Mouse (Mus musculus) frontal cortex, postnatal 14 days (tissue): ENCODE measurements around the gene Cphx3.
"Not testable (repeated sequence)": the region's sequence is repeated elsewhere in the genome, so short reads cannot be mapped to it uniquely, and the experiment has no call there.

Experiments
- DNase-seq, 2 experiments: peaks; one replicate each; pipeline ENCODE4 v3.0.0; 2022; ENCODE audit warnings: low spot score in 2 of 2

The Cphx3 gene

DNA sequence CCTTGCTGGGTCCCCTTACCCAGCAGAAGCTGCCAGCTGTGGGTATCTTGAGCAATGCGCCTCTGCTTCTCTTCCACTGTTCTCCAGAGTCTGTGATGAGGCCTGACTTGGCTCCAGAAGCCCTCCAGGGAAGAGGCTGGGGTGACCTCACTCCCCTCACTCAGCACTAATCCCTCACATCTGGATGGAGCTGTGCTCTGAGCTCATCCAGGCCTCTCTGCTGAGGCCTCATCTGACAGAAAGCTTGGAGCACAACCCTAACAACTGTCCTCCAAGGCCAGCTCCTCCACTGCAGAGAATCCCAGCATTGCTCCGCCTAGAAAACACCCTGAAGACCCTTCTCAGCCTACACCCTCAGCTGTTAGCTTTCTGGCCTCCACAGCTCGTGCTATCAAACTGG is 91.9 kb downstream of the Cphx3 start:
- DNase-seq = not testable (repeated sequence)

DNA sequence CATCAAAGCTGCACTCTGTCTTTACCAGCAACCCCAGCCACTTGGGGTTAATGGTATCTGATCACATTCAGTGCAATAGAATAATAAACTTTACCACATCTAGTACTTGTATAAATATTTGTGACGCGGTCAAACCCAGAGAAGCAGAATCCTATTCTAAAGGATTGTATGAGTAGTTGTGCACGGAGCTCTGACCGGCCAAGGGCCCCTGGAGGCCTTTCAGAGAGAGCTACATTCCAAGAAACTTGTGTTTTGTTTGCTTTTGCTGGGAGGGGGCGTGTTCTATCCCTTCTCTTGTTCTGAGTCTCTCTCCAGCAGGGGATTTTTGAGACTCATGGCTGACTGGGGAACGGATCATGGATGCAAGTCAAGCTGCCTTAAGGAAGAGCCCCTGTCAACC is 92.9 kb downstream of the Cphx3 start:
- not testable (repeated sequence) for DNase-seq

DNA sequence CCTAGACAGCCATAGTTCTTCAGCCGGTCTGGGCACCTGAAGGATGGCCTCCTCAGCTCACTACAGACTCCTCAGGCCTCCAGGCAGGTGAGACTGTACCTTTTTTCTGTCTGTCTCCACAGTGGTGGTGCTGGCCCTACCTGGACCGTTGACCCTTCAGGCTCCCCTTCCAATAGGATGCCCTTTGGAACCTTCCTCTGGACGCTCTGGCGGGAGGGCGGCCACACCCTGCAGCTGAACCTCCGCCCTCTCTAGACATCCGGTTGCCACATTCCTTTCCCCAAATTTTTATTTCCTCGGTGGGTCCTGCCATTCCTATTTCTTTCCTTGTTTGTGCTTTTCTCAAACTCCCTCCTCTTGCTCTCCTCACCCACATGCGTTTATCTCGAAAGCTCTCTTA is 99.6 kb downstream of the Cphx3 start:
- not testable (repeated sequence) for DNase-seq

DNA sequence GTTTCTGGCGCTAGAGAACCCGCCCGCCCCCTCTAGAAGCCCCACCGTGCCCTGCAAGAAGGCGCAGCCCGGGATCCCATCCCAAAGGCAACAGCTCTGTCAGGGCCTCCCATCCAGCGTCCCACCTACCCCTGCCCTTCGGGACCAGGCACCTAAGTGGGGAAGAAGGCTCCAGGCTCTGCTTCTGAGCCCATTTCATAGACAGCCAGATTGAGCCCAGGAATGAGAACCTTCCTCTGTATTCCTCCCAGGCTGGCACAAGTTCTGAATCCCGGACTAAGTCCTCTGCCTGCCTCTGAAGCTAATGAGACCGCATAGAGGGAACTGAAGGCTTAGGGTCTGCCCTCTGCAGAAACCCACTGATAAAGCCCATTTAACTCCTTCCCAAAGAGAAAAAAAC is 100.3 kb downstream of the Cphx3 start, which contains the start of gene Plac9b:
Gene Plac9b, minus strand, starts transcription at position 101 of the 400 bp plus-strand sequence.
- DNase-seq = not testable (repeated sequence)

DNA sequence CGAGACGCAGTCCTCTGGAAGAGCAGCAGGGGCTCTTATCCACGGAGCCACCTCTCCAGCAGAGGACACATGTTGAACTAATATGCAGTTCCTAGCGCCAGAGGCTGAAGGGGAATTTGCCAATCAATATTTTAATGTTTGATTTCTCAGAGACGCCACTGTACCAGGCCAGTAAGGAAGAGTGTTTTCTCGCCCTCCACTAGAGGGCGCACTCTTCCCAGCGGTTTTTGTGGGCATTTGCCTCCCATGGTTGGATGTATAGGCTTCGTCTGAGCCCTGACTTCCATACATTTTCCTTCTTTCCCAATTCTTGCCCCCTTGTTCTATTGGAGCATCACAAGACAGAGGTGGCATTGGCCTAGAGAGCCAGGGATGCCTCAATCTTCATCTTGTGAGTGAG is 104.5 kb downstream of the Cphx3 start:
- not testable (repeated sequence) for DNase-seq

DNA sequence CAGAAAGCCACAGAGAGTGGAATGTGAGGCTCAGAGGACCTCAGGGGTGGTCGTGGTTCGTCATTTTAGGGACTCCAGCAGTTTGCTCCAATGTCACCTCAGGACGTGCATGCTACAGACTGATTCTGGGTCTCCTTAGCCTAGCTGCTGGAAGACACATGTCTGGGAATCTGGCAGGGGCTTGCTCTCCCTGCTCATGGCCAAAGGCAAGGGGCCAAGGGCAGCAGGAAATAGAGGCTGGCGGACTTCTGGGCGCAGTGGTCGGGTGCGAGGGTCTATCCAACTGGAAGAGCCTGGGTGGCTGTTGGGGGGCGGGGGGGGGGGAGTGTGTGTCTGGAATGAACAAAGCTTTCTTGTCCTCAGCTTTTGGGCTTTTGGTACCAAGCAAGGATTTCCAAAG is 106.3 kb downstream of the Cphx3 start:
- DNase-seq = not testable (repeated sequence)

DNA sequence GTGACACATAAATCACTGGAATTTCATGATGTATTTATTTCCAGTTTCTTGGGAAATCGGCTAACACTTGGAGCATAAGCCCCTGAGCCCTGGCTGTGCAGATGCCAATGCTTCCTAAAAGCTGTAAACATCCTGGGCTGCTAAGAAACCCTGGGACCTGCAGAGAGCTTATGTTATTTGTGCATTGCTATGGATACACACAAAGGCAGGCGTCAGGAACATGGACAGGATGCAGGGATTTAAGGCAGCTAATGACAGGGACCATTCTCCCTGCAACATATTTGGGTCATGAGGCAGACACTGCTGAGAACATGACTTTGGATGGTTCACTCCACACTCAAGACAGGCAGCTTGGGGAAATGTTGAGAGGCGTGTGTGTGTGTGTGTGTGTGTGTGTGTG is 115.8 kb downstream of the Cphx3 start:
- DNase-seq = not testable (repeated sequence)

DNA sequence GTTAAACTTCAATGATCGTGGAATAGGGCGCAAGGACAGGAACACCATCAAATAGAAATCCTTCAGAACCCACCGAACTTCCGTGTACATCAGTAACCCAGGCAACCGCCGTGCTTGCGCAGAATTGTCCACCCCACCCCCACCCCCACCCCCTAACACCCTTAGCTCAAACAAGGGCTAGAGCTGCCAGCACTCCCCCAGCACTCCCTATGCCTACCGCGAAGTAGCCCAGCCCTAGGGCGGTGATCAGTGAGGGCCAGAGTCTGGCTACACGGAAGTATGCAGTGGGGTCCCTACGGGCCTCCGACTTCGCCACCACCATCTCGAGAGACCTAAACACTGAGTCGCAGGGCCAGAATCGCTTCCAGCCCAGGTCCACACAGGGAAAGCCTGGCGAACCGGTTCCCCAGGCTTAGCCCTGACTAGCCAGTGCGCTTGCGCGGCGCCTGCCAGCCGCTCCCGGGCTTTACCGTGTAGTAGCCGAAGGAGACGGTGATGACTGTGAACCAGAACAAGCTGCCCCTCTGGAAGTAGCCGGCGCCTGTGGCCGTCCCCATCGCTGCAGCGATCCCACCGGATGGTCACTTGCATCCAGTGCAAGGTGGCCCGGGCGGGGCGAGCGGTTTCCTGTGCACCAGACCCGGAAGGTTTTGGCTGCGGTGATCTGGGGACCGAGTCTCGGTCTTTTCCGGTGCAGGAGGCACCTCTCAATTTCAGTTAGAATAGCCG is 124.3 kb downstream of the Cphx3 start:
- not testable (repeated sequence) for DNase-seq

DNA sequence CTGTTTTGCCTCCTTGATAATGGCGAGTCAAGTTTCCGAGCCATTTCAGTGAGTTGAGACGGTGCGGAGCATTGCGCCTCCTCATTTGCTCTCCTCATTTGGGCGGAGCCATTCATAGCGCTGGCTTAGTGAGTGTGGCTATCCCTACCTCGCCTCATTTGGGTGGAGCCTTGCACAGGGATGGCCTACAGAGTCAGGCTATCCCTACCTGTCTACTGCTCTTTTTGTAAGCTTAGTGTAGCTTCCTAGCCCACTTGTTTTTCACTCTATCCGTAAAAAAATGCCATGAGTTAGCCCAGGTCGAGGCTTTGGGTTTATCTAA is 124.8 kb downstream of the Cphx3 start, which contains the start of gene Tmem254b:
Gene Tmem254b, minus strand, starts transcription at position 116 of the 322 bp plus-strand sequence.
- not testable (repeated sequence) for DNase-seq

DNA sequence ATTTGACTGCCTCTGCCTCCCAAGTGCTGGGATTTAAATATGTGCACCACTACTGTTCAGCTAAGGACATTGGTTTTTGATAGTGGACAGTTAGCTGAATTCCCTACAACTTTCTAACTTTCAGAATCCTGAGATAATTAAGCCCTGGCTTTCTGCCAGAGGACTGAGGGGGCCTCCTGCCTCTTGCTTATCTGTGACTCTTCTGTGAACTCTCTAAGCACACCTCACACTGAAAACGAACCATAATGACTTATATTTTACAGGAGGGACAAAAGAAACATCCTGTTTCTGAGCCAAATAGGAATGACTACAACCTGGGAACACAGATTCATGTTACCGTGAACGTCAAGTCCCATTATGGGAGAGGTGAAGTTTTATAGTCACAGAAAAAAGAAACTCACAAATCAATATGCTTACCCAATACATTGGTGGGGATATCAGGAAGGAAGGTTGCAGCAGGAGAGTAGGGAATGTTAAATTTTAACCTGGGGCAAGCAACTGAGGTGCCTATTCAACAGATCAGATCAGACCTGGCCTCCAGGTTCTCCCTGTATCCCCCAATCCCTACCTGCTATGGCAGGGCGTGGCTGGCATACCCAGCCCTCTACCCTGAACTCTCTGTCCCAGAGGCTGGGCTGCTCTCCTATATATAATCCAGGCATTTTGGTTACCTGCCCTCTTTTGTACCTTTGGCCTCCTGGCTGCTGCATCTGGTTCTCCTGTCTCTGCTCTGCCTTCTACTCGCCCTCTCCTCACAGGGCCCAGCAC is 134.3 kb downstream of the Cphx3 start:
- not testable (repeated sequence) for DNase-seq

DNA sequence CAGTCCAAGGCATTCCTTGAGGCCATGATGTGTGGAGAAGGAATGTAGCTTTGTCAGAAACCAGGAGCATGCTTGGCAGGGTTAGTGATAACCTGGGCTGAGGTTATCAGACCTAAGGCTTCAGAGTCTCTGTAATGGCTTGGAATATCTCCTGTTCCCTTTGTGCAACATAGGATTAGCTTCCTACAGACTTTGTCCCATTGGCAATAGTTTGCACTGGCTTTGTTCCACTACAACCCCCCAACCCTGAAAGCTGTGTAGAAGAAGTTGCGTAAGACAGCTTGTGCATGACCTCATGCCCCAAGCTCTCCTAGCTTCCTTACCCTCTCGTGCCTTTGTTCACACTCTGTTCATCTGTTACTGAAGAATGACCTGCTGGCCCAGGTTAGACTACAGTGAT is 155.1 kb downstream of the Cphx3 start:
- DNase-seq = not testable (repeated sequence)

DNA sequence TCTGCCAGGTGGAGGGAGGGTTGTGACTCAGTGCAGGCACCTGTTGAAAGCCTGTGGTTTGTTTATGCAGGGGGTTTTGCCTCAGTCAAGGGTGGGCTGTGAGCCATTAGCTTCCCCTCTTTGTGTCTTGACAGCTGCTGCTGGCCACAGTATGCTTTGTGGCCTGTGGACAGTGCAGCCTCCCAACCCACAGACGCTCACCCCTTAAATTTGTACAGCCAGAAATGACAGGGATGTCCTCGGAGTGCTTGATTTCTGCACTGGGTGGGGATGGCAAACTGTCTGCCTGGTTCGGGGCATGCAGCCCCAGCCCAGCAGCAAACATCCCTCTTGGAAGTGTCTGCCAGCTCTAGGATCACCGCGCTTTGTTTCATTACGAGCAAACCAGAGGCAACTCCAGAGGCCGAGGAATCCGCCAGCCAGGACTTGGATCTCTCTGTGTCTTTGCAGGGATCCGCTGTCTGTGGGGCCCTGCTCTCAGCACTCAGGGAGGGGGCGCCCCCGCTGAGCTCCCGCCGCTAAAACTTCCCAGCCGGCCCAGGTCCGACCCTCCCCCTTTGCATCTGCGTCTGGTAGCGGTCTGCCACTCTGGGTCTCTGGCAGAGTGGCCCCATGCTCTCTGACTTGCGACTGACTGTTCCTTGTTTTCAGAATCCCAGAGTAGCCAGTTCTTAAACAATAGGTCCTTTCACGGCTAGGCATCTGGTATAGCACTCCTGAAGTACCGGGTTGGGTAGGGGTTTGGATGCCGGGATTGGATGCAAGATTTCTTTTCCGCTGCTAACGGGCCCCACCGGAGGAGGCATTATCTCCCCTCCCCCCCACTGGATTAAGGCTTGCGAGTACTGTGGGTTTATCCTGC is 175.9 kb downstream of the Cphx3 start, which contains the start of gene Duxbl3:
Gene Duxbl3, plus strand, starts transcription at position 207 of the 862 bp plus-strand sequence.
- DNase-seq = not testable (repeated sequence)

DNA sequence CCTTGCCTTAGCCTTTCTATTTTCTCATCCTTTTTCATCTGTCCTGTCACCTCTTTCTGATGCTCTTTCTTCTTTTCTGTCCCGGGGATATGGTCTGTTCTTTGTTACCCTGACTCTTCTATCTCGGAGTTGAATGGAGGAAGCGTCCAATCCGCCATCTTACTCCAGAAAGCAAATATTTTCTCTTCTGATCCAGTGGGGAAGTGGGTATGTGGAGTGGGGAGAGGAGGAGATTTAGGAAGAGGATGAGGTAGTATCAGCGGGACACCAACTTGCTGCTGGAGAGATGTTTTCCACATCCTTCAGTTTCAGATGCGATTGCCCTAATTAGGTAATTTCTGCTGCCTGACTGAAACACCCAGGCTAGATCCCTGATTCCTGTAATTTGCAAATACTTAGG is 176.6 kb downstream of the Cphx3 start:
- DNase-seq = not testable (repeated sequence)
